Mouse (Mus musculus) NIH3T3 (cell line): ENCODE results near the gene Olfm2.
"Not testable (repeated sequence)": the region's sequence is repeated elsewhere in the genome, so short reads cannot be mapped to it uniquely, and the experiment has no call there.

Source experiments
- DNase-seq: peaks from one replicate; pipeline ENCODE4 v3.0.0-alpha.2; 2012; ENCODE audit warnings: low read depth

Gene Olfm2

DNA sequence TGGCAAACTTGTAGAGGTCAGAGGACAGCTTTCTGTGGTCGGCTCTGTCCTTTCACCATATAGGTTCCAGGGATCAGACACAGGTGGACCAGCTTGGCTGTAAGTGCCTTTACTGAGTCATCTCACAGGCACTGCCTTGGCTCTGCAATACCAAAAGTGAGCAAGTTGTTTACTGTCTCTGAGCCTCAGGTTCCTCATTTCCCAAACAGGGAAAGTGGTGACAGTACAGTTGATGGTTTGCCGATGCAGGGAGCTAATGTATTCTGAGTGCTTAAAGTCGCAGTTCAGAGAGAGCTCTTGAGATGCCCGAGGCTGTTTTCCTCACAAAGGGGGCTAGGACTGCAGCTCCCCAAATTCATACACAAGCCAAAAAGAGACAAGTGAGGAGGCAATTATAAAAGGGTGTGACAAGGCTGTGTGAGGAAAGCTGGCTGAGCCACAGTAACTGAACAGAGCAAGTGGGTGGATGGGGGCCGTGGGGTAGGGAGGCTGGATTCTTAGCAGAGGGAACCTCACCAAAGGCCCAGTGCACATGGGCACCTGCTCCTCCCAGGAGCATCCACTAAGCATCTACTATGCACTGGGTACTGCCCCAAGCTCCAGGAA is 49.9 kb downstream of the Olfm2 start:
- DNase-seq: no peak

DNA sequence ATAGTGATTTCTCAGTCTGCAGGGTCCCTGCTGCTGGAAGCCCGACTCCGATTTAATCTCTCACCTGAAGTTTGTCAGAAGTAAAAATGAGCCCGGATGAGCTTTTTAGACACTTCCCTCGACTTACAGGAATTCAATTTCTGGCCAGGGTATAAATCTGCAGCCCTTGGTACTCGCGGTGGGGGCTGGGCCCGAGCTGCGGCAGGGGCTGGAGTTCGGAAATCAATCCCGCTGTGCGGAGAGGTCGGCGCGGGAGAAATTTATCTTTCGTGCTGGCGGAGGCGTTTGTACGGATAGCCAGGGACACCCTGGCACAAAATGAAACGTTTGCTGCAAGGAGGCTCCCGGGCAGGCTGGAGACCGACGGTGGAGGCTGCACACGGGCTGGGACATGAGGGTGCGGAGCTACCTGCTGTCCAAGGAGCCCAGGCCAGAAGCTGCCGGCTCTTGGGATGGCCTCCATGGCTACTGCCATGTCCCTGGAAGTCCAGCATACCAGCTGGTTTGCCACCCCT is 51.4 kb downstream of the Olfm2 start:
- DNase-seq: no peak

DNA sequence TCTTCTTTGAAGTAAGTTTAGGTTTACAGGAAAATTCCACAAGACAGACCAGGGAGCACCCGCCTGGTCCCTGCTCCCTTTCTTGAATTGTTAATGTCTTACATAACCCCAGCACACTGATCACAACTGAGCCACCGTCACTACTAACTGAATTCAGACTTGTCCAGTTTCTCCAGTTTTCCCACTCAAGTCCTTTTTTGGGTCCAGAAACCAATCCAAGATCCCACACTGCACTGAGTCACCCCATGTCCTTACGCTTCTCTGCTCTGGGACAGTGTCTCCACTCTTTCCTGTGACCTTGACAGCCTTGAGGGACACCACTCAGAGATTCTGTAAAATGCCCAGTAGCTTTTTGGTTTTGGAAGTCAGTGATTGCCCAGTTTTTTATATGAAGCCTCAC is 53.3 kb downstream of the Olfm2 start:
- DNase-seq: no peak

DNA sequence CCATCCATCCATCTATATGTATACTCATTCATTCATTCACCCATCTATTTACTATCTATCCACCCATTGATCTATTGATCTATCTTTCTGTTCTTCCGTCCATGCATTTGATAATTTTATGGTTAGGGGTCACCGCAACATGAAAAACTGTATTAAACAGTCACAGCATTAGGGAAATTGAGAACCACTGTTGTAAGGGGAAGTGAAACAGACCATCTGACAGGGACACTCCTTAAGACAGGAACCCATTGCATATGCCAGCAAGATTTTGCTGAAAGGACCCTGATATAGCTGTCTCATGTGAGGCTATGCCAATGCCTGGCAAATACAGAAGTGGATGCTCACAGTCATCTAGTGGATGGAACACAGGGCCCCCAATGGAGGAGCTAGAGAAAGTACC is 55.7 kb downstream of the Olfm2 start:
- not testable (repeated sequence) for DNase-seq

DNA sequence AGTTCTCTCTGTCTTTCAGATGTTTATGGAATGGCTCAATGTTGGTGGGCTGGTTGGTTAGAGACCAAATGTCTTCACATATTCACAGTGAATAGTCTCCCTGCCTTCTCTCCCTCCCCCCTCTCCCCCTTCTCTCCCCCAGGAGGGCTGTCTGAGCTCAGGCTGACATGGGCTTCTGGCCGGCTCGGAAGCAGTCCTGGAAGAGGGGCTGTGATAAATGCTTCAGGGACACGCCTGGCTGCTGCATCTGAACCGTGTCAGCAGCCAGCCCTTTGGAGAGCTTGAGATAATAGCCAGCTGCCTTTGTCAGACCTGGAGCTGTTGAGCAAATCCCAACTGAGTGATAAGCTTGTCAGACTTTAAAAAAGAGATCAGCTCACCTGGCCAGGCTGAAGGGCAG is 56.2 kb downstream of the Olfm2 start:
- no peak for DNase-seq

DNA sequence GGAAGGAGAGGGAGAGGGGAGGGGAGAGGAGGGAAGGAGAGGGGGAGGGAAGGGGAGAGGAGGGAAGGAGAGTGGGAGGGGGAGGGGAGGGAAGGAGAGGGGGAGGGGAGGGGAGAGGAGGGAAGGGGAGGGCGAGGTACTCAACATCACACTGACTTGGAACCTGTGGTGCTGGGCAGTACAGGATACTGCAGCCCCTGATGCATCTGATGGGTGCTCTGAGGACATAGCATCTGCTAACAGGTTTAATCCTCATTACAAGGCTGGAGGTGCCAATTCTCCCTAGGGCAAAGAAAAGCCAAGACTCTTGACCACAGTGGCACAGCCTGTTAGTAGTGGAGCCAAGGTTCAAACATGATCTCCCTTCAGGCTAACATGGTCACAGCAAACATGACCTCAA is 56.7 kb downstream of the Olfm2 start:
- DNase-seq: no peak

DNA sequence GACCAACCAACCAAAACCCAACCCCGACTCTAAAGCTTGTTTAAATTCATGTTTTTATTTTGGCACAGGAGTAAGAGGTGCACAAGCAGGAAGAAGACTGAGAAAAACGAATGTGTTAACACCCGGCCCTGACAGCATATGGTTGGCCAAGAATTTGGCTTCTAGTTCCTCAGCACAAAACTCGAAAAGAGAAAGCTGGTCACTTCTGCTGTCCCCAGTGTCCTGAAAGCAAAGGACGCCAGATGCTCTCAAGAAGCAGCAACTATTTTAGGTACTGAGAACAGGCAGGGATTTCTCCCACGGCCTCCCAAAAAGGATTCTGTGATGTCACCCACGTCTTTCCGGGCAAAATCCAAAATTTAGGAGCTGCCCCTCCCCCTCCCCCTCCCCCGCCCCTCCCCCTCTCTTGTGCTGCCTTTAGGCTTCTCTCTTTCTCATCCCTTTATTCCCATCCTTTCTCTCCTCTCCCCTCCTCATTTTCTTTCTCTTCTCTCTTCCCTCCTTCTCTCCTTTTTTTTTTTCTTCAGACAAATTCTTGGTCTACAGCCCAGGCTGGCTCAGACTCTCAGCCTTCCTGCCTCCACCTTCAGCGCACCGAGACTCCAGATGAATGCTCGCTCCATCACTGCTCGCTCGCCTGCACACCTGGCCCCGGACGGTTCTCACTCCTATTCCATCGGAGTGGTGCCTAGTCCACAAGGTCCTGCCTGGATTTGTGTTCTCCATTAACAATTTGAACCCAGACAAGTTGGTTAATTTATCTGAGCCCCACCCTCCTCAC is 60.9 kb downstream of the Olfm2 start:
- no peak for DNase-seq

DNA sequence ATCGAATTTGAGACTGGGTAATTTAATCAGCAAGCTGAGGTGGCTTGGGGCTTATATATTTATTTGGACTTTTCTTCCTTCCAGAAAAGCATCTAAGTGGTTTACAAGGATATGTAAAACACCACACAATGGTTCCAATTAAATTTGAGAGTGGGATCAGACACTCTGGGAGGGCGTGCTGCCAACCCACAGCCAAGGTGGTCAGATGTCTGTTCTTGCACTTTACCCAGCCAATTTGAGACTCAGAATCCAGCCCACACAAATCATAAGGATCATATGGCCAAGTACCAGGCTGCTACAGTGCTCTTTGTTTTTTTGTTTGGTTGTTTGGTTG is 63.8 kb downstream of the Olfm2 start:
- no peak for DNase-seq

DNA sequence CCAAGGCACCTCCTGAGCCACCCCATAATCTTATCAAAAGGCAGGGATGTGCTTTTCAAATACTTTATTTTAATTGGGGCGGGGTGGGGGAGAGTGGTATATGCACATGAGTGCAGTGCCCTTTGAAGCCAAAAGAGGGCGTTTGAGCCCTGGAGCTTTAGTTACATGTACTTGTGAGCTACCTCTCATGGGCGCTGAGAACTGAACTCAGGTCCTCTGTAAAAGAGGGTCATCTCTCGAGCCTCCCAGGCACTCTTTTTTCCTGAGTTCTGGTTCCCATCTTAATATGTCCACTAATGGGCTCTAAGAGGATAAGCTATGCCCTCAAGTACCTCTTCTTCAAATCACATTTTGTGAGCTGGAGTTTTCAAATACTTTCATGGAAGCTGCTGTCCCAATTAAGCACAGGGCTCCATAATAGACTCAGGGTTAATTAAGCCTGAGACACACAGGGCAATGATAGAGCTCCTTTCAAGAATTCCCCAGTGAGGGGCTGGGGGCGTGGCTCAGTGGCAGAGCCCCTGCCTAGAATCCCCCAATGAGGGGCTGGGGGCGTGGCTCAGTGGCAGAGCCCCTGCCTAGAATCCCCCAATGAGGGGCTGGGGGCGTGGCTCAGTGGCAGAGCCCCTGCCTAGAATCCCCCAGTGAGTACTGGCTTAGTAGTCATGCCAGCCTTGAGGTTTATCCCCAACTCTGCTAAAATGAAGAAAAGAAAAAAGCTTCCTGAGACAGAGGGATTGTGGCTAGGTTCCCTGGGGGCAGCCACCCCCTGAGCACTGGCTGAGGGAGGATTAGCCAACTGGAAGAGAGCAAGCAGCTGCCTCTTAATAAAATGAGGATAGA is 64.4 kb downstream of the Olfm2 start:
- DNase-seq: no peak

DNA sequence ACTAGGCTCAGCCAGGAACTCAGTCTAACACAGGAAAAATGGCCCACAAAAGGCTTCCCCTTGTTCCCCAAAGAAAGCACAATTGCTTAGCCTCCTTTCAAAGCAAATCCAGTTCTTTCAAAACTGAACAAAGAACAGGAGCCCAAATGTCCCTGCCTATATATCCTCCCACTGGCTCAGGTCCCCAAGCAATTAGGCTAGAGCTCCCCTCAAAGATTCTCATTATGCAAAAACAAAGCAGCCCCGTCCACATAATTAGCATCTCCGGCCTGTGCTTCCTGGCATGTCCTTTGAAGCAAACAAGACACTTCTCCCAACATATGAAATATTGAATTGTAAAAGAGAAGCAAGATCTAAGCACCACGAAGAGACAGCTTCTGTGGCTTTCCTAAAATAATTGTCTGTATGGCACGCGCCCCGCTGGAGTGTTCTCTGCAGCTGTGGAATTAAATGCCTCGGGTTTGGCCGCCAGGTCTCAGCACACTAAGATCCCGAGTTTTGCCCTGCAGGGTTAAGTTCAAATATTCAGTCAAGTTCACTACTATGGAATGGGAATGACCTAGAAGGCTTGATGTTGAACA is 65.7 kb downstream of the Olfm2 start:
- DNase-seq: no peak

DNA sequence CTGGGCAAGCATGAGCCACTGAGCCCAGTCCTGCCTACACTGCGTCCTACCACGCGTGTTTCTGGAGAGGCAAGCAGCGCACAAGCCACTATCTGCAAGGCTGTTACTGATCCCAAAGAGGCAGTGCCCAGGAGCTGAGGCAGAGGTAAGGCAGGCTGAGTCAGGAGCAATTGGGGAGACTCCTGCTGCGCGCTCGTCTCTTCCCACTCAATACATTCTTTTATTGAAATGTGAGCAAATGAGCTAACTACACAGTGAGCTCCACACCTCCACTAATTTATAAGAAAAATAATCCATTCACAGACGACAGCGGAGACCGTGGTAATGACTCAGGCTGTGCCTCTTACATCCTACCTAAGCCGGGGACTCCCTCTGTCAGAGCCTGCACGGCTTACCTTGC is 68.3 kb downstream of the Olfm2 start:
- no peak for DNase-seq

DNA sequence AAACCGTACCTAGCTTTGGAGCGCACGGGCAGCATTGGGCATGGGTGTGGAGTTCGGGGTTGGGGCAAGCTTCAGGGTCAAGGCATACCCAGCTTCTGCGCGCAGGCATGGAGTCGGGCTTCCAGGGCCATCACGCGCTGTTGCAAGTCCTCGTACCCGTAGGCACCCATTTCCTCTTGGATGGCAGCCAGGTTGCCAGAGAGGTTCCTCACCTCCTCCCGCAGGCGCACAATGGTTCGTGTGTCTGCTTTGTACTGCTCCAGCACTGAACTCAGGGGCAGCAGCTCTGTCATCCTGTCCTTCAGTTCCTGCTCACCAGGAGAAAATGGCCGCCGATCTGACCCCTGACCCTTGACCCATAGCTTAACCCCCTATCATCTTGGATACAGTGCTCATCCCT is 74.1 kb downstream of the Olfm2 start:
- no peak for DNase-seq

DNA sequence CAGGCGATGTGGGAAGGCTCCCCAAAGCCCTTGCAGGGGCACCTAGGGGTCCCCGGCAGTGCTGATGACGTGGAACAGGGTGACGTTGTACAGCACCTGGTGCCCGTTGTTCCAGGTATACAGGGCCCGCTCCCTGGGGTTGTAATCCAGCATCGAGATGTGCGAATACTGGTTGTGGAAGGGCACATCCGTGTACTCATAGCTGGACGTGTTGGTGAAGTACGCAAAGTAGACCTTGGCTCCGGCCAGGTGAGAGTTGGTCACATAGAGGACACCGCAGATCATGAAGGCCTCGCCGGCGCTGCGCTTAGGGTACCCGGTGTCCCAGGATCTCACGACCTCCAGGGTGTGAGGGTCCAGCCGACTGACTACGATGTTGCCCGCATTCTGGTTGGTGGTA is 78.1 kb downstream of the Olfm2 start:
- DNase-seq: no peak

DNA sequence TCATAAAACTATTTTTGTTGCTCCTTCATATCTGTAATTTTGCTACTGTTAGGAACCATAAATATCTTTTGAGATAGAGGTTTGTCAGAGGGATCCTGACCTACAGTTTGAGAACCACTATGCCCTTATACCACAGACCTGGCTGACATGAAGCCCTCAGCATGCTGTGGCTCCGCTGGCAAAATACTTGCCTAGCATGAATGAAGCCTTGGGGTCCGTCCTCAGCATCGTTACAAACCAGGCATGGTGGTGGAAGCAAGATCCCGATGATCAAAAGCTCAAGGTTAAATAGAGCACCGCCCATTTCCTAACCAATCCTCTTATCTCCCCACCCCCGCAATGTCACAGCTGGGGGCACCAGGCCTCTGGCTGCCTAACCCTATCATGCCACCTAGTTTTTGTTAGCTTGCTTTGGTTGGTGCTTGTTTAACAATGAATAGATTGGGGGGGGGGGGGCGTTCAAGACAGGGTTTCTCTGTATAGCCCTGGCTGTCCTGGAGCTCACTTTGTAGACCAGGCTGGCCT is 79.6 kb downstream of the Olfm2 start:
- no peak for DNase-seq

DNA sequence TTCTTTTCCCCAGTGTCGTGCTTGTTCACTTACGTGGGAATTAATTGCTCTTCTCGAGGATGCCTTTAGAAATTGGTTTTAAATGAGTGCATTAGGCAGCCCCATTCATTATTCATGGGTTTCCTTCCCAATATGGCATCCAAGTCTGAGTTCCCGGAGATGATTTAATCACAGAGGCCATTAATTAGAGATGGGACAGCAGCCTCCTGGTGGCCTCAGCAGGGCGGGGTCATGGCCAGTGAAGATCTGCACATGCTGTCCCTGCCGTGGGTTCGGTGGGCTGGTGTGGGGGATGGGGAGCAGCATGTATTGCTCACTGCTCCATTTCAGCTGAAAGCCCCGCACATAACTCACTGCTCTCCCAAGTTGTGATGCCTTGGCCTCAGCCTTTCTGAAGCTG is 80.2 kb downstream of the Olfm2 start:
- DNase-seq: no peak

DNA sequence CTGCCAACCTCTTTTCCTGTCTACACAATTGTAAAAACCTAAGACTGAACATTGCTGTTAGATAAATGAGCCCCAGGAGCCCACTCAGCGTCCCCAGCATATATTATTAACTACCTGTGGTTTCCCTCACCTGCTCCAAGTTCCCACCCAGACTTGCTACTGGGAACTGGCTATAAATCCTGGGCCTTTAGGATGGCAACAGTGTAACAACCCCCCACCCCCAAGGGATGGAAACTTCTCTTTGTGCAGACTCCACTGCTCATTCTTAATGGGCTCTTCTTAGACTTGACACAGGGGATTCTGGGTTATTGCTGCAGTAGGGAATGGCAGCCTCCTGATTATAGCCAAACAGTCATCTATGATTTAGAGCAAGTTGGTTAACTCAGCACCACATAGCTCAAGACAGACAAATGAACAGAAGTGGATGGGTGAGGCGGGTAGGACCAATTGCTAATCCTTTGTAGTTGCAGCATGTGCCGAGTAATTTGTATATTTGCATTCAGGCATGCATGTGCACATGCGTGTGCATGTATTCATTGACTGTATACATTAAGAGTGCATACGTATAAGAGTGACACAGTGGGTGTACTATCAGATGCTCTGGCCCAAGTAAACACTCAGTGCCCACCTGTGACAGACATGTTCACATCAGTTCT is 81.0 kb downstream of the Olfm2 start:
- no peak for DNase-seq

DNA sequence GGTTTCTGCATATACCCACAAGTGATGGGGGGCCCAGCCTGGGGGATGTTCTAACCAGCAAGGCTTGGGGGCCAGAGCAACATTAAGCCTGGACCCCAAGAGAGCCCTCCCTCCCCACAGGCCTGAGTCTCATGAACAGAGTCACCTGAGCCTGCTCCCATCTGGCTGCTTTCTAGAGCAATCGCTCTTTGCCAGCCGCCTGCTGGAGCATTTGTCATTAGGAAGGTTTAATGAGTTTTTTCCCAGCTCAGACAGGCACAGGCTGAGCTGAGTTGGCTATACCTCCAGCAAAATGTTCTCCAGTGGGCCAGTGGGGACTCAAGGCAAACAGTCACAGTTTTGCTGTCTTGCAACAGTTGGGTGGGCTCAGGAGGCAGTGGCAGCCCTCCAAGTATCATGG is 81.8 kb downstream of the Olfm2 start:
- no peak for DNase-seq

DNA sequence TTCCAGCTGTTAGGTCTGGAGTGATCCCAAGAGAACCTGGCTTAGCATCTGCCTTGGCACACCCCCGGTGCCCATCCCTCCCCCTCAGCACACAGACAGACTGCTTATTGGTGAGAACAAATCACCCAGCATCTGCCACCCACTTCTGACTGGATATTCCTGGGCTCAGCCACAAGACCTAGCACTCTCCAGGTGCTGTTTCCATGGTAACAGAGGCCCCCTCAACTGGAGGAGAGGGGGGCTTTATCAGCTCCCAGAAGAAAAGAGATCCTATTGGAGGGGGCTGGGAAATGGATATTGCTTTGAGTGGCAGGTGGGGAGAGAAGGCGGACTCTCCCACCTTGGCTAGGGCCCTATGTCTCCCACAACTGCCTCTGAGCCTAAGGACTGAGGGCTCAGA is 82.2 kb downstream of the Olfm2 start:
- no peak for DNase-seq

DNA sequence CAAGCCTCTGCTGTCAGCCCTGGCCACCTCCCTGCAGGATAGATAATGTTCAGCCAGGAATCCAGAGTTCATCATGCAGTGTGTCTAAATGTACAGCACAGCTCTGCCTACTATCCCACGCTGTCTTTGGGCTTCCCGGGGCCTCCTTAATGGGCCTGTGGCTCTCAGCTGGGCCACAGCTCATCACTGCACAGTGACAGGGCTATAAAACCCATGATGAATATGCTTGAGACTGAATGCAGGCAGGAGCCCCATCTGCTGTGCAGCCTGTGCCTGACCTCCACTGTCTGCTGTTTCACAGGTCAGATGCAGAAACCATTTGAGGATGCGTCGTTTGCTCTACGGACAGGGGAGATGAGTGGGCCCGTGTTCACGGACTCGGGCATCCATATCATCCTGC is 83.3 kb downstream of the Olfm2 start:
- DNase-seq: no peak

DNA sequence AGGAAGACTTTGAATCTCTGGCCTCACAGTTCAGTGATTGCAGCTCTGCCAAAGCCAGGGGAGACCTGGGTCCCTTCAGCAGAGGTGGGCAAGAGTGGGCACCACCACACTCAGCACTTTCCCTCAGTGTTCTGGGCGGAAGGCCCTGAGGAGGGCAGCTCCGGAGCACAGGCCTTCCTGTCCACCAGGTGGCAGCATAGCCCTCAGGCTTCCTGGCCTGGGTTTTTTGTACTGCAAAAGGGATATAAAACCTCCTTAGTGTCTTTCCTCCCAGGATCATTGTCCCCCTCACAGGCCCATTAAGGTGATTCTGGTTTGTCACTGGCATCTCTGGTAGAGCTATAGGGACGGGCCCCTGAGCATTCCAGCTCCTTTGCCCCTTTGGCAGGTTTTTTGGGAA is 83.8 kb downstream of the Olfm2 start:
- DNase-seq: peak; percentile 79

DNA sequence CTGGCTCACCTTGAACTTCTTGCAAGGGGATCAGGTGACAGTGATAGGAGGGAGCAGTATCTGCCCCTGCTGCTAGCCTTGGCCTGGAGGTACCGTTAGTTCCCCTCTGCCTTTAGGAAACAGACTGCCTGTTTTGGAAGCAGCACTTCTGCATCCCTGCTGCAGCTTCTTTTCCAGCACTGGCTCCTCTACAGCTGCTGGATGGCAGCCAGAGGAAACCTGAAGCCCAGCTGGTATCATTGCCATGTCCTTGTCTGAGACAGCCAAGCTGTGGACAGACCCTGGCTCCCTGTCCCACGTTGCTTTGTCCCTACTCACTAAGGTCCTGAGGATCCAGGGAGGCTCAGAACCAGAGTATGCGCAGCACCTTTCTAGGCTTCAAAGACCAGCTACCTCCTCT is 88.6 kb downstream of the Olfm2 start:
- DNase-seq: no peak

DNA sequence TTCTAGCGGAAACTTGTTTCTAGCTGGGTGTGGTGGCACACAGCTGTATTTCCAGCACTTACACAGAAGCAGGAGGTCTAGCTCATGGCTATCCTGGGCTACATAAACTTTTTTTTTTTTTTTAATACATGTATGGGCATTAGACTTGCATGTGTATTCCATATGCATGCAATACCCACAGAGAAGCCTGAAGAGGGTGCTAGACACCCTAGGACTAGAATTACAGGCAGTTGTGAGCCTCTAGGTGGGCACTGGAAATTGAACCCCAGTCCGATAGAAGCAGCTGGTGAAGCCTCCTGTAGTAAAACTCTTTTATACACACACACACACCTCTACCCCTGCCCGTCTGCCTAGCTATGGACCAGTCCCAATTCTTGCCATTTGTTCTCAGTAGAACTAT is 92.3 kb downstream of the Olfm2 start:
- DNase-seq: no peak
